Mouse (Mus musculus) right cerebral cortex, postnatal 4 days (tissue): ENCODE results near the gene Heyl.
"Not testable (repeated sequence)": the region's sequence is repeated elsewhere in the genome, so short reads cannot be mapped to it uniquely, and the experiment has no call there.

Experiments used
- DNase-seq: peaks from one replicate; pipeline ENCODE4 v3.0.0-alpha.2; 2022

The Heyl gene

DNA sequence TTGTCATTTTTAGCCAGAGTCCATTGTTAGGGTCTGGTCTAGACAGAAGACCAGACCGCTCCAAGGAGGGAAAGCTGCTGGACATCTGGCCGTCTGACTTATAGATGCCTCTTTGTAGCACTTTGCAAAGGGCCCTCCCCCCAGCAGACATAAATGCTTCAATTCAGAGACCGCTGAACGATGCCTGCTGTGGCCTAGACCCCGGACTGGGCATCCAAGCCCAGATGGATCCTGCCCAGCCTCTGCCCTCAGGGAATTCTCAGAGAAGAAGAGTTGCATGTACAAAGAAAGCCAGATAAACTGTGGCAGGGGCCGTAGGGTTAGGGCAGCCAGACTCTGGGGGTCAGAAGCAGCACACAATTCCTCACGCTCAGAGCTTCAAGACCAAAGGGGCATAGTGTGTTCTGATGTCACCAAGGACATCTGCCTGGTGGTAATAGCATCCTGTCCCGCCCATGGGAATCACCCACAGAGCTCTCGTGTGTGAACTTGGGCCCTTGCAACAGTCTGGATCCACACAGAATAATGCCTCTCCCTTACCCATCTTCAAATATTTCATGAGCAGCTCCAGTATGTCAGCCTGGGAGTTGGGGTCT is 2.6 kb downstream of the Heyl start:
- no peak for DNase-seq

DNA sequence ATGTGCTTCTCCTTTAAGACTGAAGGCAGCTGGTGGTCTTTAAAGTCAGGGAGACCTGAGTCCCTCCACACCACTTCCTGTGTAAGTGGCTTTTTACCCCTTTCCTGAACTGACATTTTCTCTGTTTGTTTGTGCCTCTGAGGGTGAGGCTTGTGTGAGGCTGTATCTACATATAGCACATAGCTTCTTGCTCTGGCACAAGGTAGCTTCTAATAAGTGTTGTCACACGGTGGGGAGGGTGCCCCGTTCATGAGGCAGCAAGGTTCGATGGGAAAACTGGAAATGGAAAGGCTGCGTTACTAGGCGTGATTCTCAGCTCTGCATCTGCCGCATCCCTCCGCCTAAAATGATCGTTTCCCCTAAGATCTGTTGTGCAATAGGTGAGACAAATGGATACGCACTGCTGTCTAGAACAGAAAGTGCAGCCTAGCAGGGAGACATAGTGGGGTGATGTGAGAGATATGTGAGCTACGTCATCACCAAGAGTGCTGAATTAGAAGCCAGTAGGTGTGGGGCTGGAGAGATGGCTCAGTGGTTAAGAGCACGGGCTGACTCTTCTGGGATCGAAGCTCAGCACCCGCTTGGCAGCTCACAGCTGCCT is 3.2 kb downstream of the Heyl start:
- no peak for DNase-seq

DNA sequence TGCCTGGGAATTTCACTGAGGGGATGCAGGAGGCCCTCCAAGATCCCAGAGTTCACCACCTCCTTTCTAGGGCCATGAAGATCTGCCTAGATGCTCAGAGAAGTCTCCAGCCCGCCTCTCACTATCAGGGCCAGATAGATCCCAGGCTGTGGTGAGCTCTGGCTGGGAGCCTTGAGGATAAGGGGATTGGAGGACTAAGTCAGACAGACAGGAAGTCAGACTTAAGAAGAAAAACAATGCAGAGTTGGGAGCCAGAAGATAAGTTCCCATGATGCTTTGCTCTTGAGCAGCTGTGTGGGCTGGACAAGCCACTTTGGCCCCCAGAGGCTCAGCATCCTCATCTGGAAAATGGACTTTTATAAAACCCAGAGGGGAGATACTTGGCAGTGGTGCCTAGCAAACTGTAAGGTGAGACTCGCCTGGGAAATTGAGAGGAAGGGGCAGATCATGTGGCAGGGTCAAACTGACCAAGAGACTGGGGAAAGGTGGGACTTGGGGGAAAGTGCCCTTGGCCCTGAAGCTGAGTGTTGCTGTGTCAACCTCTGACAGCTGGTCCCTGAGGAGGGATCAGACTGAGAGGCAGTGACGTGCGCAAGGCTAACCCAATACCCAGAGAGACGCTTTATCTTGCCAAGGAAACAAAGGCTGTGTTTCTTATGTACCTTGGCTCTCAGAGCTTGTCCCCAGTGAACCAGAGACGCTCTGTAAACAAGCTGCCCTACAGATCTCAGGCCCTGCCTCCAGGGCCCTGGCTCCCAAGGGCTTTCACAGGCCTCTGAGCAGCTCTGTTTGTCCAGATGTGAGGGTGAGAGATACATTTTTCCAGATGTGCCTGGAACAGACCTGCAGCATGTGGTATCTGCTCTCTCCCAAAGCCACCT is 4.3 kb downstream of the Heyl start:
- no peak for DNase-seq

DNA sequence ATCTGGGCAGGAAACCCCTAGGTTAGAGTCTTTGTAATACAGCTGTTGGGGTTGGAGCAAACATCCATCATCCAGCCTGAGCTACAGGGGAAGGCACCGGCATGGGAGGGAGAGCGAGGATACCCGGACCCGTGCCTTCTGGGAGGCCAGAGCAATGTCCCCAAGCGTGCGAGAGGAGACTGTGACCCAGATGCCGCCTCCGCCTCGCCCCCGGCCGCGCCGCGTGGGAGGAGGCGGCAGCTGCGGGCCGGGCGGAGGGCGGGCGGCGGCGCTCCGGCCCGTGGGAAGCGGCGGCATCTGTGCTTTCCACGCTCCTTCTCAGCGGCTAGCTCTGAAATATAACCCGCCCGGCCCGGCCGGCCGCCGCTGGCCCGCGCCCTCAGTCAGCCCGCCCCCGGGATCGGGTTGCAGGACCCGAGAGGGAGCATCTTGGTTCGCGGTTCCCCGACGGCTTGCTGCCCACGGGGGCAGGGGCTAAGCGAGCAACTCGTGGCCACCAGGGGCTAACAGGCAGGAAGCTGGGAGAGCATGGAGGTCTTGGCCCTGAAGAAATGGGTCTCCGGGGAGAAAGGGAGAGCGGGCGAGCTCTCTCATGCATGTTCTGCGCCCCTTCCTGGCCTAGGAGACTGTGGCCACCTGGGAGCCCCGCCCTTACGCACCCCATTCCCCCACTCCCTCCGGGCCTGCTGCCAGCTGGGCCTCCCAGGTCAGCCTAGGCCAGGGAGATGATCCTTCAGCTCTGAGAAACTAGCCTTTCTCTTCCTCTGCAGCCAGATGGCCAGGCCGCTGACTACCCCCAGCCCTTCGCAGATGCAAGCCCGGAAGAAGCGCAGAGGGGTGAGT is 6.2 kb downstream of the Heyl start:
- DNase-seq = peak; percentile 21

DNA sequence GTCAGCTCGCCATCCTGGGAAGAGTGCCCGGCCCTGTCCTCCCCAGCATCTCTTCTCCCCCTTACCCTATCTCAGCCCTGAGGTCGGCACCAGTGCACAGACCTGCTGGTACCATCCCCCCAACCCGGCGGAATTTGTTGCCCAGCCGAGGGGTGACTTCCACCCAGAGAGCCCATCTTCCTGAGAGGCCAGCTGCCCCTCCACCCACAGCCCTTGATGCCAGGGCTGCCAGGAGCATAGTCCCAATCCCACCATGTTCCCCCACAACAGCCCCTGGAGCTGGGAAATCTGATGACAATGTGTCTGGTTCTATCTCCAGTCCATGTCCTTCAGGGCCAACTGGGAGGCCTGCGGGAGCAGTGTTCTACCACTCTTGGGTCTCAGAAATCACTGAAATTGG is 12.9 kb downstream of the Heyl start:
- DNase-seq = no peak

DNA sequence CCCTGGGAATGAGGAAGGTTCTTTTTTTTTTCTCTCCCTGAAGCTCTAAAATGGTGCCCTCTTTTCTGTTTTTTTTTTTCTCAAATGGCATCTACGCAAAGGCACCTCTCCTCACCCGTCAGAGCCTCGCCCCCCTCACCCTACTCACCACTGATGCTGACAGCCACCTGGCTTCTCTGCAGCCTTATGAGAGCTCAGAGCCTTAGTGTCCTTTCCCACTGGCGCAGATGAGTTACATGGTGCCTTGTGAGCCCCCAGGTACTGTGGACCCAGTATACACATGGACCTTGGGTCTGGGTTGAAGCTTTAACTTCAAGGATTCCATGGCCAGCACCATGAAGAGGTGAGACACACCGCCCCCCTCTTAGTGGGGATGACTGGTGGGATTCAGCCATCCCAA is 13.3 kb downstream of the Heyl start:
- no peak for DNase-seq

DNA sequence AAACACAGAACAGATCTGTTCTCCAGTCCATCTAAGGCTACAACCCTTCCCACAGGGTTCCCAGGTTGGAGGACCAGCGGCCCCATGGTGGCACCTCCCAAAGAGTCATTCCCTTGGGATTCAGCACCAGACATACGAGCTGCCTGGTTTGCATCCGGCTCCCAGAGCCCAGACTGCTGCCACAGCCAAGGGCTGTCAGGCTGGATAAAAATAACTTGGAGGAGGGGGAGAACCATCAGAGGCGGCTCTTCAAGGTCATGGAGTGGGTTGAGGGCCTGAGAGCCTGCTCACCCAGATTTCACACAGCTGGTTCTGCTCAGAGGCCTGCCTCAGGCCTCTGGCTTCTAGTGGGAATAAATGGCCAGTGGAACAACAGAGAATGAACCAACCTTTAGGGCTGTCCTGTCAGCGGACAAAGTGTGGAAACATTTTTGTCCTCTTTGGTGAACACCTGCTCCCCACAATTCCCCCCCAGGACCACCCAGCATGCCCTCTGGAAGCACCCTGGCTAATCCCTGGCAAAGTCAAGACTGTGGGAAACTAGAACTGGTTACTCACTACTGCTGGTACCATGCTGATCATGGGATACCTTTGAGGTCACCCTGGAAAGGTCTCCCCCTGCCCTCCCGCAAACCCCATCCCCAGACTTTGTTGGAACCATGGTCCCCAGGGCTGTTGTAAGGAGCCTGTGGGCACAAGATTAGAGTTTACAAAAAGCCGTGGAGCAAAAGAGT is 14.0 kb downstream of the Heyl start:
- DNase-seq = no peak

DNA sequence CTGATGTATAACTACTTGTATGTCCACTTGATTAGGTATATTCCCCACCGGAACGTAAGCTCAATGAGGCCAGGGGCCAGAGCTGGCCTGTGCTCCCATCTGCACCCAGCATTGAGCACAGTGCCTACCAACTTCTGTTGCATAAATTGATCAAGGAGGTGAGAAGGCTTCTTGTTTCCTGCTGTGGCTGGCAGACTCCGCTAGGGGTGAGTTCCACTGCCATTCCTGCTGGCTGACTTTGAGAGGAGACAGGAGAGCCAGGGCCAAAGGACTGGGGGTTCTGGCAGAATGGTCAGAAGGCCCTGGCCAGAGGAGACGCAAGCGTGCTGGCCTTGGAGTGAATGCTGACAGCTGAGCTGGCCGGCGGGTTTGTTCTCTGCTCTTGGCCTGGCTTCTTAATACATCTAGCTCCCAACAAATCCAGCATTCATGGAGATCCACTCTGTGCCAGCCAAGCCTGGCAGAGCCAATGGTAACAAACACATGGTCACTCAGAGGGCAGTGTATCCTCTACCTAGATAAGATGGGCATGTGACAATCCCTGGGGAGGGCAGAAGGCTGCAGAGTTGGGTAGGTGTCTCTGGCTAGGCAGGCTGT is 15.7 kb downstream of the Heyl start:
- DNase-seq = peak; percentile 39

DNA sequence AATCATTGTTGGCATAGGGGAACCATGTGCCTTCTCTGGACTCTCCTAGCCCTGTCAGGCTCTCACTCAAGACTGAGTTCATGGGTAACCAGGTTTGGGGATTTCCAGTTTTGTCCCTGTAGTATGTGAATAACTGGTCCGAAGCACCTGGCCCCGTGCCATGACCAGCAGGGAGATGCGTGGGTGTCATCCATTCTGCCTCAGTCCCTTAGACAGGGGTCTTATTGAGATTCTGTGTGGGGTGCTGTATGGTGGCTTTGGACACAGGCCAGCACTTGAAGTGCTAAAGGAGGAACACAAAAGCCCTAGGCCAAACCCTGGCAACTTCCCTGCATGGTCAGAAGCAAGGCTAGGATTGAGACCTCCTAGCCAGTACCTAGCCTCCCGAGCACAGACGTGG is 18.9 kb downstream of the Heyl start:
- peak; percentile 61 for DNase-seq

DNA sequence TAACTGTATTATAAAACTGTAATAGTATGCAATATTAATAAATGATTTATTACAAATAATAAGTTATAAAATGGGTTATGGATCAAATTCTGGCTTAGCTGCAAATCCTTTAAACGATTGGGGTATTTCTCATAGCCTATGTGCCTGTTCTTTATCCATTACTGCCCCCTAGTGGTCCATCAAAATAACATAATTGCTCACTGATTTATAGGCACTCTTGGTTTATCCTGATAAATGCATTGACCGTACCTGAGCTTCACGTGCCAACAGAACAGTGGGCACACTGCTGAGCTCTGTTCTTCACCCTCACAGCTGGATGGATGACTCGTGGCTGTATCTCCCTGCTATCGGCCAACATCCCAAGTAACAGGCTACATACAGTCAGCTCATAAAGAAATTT is 21.3 kb downstream of the Heyl start:
- no peak for DNase-seq

DNA sequence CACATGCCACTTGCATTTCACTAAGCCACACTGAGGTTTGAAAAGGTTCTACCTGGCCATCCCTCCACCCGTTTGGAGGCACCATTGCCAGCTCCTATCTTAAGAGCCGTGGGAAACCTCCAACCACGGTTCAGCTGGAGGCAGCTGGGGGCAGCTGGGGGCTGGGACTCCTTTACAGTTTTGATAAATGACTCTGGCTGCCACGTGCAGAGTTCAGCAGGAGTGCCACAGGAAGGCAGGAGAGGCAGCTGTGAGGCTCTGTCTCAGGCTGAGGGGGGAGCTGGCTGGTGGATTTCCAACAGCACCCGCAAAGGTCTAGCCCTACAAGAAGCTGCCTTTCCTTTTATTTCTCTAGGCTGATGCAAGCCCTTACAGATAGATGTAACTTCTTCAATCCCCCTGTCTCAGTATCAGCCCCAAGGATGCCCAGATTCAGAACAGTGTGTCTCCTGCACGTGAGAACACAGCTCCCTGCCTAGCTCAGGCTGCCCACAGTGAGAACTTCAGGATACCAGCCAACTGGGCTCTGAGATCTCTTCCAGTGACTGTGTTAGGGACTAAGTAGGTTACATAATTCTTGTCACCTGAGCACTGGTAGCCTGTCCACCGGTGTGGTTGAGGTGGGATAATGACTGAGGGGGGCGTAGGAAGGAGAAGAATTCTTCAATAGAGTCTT is 26.9 kb downstream of the Heyl start:
- DNase-seq = no peak

DNA sequence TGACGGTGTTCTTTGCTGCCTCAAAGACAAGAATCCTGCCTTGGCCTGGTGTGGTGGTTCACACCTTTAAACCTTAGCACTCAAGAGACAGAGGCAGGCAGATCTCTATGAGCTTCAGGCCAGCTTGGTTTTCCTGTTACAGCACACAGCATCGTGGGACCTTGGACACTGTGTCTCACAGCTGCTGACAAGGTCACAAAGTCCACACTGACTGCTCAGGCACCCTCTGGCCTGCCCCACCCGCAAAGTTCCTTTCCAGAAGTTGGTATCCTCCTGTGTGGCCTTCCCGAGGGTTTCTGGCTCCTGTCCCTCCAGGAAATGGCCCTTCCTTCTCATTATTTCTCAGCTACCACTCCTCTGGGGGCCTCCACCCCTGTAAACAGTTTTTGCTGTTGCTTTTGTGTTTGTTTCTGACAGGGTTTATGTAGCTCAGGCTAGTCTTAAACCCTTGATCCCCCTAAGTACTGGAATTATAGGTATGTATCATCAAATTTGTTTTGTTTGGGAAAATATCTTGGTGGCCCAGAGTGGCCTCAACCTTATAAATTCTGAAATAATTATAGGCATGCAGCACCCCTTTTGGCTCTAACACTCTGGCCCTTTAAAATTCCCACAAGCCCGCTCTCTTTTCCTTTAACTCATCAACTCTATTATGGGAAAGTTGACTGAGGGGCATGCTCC is 28.5 kb downstream of the Heyl start, which contains the start of gene Pabpc4:
Gene Pabpc4 (plus strand): TSS at position 631 of the 681 bp plus-strand sequence.
- DNase-seq = no peak

DNA sequence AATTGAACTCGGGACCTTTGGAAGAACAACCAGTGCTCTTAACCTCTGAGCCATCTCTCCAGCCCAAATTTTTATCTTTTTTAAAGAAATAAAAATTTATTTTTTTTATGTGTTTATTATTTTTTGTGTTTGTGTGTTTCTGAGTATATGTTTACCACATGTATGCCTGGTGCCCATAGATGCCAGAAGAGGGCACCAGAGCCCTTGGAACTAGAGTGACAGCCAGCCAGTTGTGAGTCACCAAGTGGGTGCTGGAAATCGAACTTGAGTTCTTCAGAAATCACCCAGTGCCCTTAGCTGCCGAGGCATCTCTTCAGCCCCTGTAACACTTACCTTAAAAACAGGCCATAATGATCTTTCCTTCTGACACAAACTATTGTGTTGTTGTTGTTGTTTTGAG is 37.7 kb downstream of the Heyl start:
- DNase-seq = no peak

DNA sequence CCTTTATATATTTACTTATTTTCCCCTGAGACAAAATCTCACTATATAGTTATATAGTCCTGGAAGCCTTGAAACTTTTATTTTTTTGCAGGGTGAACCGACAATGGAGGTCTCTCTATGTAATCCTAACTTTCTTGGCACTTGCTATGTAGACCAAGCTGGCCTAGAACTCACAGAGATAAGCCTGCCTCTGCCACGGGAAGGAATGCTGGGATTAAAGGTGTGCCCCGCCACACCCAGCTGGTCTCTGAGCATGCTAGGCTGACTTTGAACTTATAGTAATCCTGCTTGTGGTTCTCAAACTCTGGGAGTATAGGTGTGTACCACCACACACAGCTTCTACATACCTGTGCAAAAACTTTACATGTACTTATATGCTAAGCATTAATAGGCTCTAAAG is 46.8 kb downstream of the Heyl start:
- no peak for DNase-seq

DNA sequence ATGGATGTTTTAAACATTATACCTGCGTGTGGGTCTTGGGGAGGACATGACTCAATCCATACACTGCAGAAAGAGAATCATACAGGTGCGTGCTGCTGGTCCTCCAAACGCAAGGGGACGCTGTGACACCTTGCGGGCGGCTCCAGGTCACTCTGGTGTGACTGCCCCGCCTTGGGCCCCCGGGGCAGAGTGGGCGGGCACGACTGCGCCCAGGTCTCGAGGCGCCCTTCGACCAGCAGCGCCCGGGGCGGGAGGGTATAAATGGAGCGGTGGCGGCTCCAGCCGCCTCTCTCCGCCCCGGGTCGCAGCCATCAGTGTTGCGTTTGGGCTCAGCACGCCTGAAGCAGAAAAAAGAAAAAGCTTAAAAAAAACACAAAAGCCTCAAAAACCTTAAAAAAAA is 49.1 kb downstream of the Heyl start:
- peak; percentile 77 for DNase-seq

DNA sequence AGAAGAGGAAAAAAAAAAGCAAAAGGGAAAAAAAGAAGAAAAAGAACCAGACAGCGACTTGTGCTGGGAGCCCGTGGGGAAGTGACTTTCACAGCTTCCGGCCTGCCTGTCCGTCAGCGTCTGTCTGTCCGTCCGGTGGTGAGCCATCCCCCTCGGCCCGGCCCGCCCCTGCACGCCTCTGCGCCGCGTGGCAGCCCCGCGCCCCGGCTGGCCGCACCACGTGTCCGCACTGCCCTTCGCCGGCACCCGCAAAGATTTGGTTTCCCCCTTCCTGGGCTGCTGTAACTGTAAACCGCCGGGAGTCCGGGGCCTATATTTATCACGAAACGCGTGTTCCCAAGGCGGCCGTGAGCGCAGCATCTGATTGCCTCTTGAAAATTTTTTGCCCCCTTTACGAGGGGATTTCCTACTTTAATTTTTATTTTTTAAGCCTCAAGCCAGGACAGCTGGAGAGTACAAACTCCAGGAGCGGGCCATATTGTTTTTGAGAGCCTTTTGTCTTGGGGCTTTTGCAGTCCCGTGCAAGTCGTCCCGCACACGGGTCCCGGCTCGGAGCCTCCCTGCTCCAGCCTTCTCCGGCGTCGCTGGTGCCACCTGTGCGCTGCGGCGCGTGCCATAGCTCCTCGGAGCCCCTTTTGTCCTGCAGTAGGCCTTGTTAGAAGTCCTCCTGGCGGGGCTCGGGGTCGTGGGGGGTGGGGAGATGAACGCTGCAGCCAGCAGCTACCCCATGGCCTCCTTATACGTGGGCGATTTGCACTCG is 49.7 kb downstream of the Heyl start:
- peak; percentile 39 for DNase-seq

DNA sequence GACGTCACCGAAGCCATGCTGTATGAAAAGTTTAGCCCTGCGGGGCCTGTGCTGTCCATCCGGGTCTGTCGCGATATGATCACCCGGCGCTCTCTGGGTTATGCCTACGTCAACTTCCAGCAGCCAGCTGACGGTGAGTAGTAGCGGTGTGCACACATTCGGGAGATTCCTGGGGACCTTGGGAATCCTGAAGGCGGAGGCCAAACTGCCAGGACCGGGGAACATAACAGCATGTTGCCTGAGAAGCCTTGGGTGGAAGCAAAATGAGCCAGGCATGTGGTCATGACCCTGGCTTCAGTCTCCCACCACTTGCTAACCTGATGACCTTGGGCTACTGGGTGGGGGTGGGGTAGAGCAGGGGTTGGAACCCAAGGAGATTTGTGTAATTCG is 50.3 kb downstream of the Heyl start:
- not testable (repeated sequence) for DNase-seq

DNA sequence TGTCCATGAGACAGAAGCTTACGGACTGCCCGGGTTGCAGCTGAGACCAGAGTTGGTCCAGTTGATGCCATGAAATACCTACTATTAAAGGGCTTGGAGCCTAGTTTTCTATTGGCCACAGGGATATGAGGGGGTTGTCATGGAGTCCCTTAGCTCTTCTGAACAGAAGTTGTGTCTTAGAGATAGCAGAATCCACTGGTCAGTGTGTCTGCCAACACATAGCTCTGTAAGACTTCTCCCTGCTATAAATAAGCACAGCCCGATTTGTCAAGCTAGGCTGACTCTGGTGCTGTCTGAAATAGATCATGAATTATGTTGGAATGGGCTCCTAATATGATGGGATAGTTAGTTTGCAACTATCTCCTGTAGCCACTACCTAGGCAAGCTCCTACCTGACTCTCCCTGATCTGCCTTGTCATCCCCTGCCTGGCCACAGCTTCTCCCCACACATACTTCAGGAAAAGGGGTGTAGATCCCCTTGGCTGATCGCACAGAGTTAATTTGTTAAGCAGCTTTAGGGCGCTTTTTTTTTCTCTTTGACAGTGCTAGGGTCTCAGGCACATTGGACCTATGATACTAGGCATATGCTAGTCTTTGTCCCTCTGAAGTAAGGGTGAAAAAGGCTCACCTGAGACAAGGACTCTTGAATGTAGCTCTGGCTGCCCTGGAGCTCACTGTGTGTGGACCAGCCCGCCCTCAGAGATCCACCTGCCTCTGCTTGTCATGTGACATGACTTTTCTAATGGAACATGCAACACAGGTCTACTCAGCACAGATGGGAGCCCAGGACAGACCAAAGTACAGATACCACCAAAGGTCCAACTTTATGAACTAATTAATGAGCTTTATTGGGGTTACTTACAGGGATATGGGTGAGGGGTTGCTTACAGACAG is 51.6 kb downstream of the Heyl start:
- DNase-seq = no peak

DNA sequence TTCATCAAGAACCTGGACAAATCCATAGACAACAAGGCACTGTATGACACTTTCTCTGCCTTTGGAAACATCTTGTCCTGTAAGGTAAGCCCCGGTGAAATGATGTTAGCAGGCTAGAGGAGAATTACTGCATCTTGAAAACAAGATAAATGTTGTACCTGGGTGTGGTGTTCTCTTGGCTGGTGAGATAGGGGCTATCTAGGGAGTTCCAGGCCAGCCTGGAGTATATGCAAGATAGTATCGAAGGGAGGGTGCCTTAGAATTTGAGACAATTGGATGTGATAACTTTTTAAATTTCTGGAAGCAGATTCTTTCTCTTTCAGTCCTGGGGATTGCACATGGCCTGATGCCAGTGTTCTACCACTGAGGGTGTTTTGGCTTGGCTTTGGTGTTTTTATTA is 53.4 kb downstream of the Heyl start:
- no peak for DNase-seq
